Mouse (Mus musculus) T-helper 17 cell (primary cell): ENCODE data around the gene Gm3696.
"Not testable (repeated sequence)": the region's sequence is repeated elsewhere in the genome, so short reads cannot be mapped to it uniquely, and the experiment has no call there.

Experiments used
- in situ Hi-C, 2 experiments: fragments of 300-600 bp; cut with MboI, MseI; formaldehyde crosslinking; loops; 1 replicate in 1 of 2; 2 replicates in 1 of 2; pipeline ENCODE4 v1.15.1; 2025; ENCODE audit warnings: high pct_unique_total_duplicates in 2 of 2

Gm3696 gene

DNA sequence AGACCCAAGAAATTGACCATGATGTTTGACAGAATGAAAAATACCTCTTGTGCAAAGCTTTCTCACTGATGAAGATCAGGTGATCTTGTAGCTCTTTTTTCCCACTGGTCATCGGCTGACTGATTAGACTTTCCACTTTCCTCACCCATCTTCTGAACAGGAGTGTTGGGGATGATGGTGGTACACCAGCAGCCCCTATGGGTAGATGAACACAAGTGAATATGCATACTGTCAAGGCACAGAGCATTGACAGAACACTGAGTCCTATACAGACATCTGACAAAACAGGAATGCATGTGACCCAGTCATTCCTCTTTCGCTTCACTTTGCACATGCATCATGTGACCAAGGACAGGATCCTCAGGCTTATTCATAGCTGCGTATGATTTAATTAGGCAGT, at the start of gene Gm3696:
Gene Gm3696 (minus strand): TSS at position 101 of the 400 bp plus-strand sequence.
- in situ Hi-C loops = not testable (repeated sequence)

DNA sequence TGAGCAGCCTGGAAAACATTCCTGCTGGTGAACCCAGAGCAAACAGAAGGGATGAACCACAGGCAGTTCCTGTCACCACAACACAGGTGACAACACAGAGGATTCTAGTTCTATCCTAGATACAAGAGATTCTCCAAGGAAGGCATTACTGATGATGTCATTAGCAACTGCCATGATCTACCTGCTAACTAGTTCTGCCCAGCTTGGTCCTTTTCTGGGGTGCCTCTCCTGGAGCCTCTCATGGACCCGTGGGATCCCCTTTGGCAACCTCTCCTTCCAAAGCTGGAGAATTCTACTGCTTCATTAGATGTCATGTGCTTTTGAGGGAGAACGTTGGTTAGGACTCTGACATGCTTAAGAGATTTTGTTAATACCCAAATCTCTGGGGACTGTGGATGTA, 24.9 kb upstream of the Gm3696 start, which contains the start of gene Gm6676:
Gene Gm6676 (minus strand): TSS at position 101 of the 400 bp plus-strand sequence.
- in situ Hi-C loops = loop anchor here in 1 of 2 experiments (10.0 kb wide), 1 partner anchor 69 kb away; the partner anchor contains the start of gene Gm16434

DNA sequence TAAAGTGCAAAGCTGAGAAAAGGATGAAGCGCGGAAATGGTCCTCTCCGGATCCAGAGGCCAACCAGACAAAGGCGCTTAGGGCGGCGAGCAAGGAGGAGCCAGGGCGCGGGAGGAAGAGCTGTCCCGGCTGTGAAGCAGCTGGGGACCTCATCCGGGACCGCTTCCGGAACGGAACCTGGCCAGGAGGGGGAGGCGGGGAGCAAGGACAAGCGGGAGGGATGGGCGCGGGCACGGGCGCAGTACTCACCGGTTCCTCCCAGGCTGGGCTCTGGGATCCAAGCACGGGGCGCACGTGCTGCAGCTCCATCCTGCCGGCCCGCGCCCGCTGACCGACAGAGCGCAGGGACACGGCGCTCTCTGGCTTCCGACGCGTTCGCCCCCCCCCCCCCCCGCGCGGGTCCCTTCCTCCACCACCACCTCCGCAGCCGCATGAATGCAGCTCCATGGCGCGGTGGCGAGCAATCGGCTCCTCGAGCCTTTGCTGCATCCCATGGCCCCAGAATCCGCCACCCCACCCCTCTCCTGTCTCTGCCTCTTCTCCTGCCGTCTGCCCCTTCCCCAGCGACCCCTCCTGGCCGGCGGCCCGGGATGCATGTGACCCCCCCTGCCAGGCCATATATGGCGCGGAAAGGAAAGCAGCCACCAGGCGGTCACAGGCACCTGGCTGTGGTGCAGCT, 4.8 kb upstream of the Gm3696 start:
- in situ Hi-C loops = not testable (repeated sequence)

DNA sequence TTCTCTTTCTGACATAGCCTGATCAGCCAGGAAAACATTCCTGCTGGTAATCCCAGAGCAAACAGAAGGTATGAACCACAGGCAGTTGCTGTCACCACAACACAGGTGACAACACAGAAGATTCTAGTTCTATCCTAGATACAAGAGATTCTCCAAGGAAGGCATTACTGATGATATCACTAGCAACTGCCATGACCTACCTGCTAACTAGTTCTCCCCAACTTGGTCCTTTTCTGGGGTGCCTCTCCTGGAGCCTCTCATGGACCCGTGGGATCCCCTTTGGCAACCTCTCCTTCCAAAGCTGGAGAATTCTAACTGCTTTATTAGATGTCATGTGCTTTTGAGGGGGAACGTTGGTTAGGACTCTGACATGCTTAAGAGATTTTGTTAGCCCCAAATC, 55.6 kb downstream of the Gm3696 start, which contains the start of gene Gm3685:
Gene Gm3685 (minus strand): TSS at position 101 of the 400 bp plus-strand sequence.
- in situ Hi-C loops = not testable (repeated sequence)
